Mouse (Mus musculus): Measurements from ENCODE around the gene Arid1b. TPM values are rescaled to one million over a fixed set of nuclear protein-coding genes. Genes with fewer than 3 reads are reported as not detected.
"Not testable (repeated sequence)": the region's sequence is repeated elsewhere in the genome, so short reads cannot be mapped to it uniquely, and the experiment has no call there.

Arid1b gene
- polyA plus RNA-seq, 1 experiment from 2014 or later, result 14.1 TPM

DNA sequence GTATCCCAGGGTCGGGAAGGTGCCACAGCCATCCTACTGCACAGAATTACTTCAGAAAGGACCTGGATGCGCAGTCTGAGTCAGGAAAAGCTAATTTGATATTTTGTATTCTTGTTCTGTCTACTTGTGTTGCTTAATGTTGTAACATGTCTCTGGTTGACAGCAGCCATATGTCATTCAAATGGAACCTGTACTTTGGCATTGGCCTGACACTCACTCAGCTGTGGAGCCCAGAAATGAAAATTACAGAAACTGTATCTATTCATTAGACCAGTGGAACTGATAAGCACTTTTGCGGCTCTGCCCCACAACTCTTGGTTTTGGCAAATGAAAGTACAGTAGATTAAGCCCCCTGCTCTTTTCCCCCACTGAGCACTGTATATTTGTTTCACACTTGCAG, 89.4 kb downstream of the Arid1b start:
- H3K36me3 ChIP-seq, result no peaks in the 10 kb centered on the region
- H3K9ac ChIP-seq, result no peak overlapping the region
- no peak overlapping the region for H3K4me2 ChIP-seq
- peak overlapping the region; percentile 78 for H3K27ac ChIP-seq (replicated peaks)
- ATAC-seq (ENCODE audit: low read depth), result no peak
- H3K9me3 ChIP-seq, result no peaks in the 10 kb centered on the region
- 80% methylated on average over 3 of the region's 3 CpGs for WGBS
- H3K27me3 ChIP-seq, result no peaks in the 10 kb centered on the region
- no peak overlapping the region for H3K4me3 ChIP-seq
- H3K4me1 ChIP-seq (replicated peaks), result peaks cover 83% of the 10 kb centered on the region

DNA sequence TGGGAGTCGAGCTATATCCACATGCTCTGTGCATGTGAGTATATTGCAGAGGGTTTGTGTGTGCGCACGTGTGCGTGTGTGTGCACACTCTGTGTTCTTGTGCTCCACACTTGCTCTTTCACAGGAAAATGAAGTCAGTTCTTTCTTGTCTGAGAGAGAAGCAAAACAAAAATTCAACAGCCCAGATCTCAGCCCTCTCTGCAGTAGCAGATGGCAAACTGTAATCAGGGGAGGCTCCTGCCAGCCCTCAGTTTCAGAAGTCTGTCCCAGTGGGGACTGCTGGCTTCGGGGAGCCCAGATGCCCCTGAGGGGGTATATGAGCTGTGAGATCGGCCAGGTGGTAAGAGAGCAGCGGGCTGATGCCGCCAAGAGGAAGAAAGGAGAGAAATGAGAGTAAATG, 90.0 kb downstream of the Arid1b start:
- H3K27me3 ChIP-seq, result no peaks in the 10 kb centered on the region
- no peaks in the 10 kb centered on the region for H3K36me3 ChIP-seq
- H3K27ac ChIP-seq (replicated peaks), result peak overlapping the region; percentile 78
- H3K4me3 ChIP-seq, result no peak overlapping the region
- ATAC-seq (ENCODE audit: low read depth), result no peak; the same call in 1 of the 2 replicates
- H3K4me1 ChIP-seq (replicated peaks), result peaks cover 80% of the 10 kb centered on the region
- no peak overlapping the region for H3K4me2 ChIP-seq
- WGBS, result 47% methylated on average over 8 of the region's 8 CpGs
- no peaks in the 10 kb centered on the region for H3K9me3 ChIP-seq
- H3K9ac ChIP-seq, result no peak overlapping the region

DNA sequence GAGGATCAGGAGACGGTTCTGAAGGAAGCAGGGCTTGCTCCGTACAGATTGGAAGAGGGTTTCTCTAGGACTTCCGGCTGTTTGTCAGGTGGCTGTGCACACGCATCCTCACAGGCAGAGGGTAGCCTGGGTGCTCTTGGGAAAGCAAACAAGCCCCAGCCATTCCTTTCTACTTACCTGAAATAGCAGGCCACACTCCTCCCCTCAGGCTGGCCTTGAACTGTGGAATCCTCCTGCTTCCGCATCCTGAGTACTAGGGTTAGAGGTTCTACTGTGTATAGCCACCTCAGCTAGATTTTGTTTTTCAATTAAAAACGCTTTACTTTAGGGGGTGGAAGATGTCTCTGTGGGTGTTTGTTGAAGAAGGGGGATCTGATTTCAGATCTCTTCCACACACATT, 90.9 kb downstream of the Arid1b start:
- Histone ChIP-seq H3K27me3 (no peaks in the 10 kb centered on the region), H3K9me3 (no peaks in the 10 kb centered on the region), H3K4me1 (replicated peaks) (peaks cover 80% of the 10 kb centered on the region), H3K4me3 (no peak overlapping the region), H3K4me2 (no peak overlapping the region), H3K36me3 (no peaks in the 10 kb centered on the region), H3K9ac (no peak overlapping the region), H3K27ac (replicated peaks) (0 out of 2 replicates have a peak overlapping the region, but pooled peaks have one; percentile 61)
- WGBS, result 70% methylated on average over 6 of the region's 6 CpGs
- no peak for ATAC-seq (ENCODE audit: low read depth)

DNA sequence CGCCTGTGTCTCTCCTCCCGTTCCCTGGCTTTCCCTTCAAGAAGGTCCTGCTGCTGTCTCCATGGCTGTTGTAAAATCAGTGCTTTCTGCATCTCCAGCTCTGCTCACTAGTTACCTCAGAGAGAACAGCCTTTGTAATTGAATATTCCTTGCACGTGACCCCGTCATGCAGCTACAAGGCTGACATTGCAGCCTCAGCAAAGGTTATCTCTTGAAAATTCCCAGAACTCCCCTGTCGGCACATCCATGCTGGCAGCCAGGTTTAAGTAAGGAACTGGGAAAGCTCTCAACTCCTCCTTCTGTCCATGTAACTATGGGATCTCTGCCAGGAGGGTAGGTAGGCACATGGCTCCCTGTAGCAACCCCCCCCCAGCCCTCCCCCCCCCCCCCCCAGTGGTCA, 91.8 kb downstream of the Arid1b start:
- peak overlapping the region; percentile 61 for H3K27ac ChIP-seq (replicated peaks)
- no peak overlapping the region for H3K4me3 ChIP-seq
- H3K9me3 ChIP-seq, result no peaks in the 10 kb centered on the region
- H3K4me1 ChIP-seq (replicated peaks), result peaks cover 71% of the 10 kb centered on the region
- H3K36me3 ChIP-seq, result no peaks in the 10 kb centered on the region
- ATAC-seq (ENCODE audit: low read depth), result peak; percentile 37; the same call in 1 of the 2 replicates
- no peaks in the 10 kb centered on the region for H3K27me3 ChIP-seq
- H3K9ac ChIP-seq, result peak overlapping the region; percentile 34; the same call in 1 of the 2 replicates
- 49% methylated on average over 5 of the region's 5 CpGs for WGBS
- H3K4me2 ChIP-seq, result no peak overlapping the region

DNA sequence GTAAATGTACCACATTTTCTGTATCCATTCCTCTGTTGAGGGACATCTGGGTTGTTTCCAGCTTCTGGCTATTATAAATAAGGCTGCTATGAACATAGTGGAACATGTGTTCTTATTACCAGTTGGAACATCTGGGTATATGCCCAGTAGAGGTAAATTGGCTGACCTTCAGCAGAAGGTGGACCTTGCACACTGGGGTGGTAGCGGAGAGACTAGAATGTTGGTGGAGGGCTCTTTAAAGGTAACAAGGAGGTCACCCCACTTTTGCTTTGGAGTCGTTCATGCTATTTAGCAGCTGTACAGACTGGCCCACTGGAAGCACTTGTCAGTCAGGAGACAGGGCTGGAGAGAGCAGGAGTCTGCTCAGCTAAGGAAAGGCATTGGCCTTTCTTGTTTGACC, 94.1 kb downstream of the Arid1b start:
- H3K36me3 ChIP-seq; H3K4me2 ChIP-seq; H3K27me3 ChIP-seq; H3K9me3 ChIP-seq; H3K27ac ChIP-seq (replicated peaks); H3K9ac ChIP-seq; ATAC-seq (ENCODE audit: low read depth); H3K4me3 ChIP-seq: not testable (repeated sequence)
- peaks cover 60% of the 10 kb centered on the region for H3K4me1 ChIP-seq (replicated peaks)
- WGBS, result 71% methylated on average over 2 of the region's 2 CpGs

DNA sequence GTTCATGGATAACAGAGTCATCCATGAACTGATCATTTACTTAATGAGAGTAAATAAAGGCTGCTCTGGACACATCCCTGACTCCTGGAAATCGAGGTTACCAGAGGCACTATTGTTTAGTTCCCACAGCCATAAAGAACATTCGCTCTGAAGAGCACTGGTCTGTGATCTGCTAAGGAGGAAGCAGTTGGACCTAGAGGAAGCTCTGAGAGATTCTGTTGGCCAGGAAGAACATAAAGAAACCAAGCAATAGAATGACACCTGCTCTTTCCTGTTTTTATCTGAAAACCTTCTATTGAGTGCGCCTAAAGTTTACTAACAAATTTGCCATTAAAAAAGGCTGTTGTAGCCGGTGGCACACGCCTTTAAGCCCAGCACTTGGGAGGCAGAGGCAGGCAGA, 94.7 kb downstream of the Arid1b start:
- Histone ChIP-seq H3K9ac (no peak overlapping the region), H3K9me3 (no peaks in the 10 kb centered on the region), H3K4me2 (no peak overlapping the region), H3K27ac (replicated peaks) (no peak overlapping the region), H3K36me3 (no peaks in the 10 kb centered on the region), H3K4me3 (no peak overlapping the region), H3K4me1 (replicated peaks) (peaks cover 54% of the 10 kb centered on the region), H3K27me3 (no peaks in the 10 kb centered on the region)
- ATAC-seq (ENCODE audit: low read depth), result no peak
- 62% methylated on average over 5 of the region's 5 CpGs for WGBS

DNA sequence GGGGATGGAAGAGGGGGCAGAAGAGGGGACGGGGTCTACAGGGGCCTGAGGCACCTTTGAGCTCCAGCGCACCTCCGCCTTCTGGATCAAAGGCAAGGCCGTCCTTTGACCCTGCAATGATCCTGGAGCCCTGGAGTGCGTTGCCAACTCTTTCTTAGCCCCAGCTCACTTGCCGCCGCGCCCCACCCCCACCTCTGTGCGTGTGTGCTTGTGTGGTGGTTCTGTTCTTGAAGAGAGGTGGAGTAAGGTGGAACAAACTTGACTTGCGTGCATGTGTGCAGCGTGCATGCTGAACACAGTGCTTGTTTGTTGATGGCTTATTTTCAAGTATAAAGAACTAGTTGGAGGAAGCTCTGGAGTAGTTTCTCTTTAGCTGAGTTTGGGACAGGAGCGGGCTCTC, 95.4 kb downstream of the Arid1b start:
- Histone ChIP-seq H3K4me2 (no peak overlapping the region), H3K4me1 (replicated peaks) (peaks cover 53% of the 10 kb centered on the region), H3K36me3 (no peaks in the 10 kb centered on the region), H3K27me3 (no peaks in the 10 kb centered on the region), H3K9me3 (no peaks in the 10 kb centered on the region), H3K9ac (no peak overlapping the region), H3K27ac (replicated peaks) (no peak overlapping the region), H3K4me3 (no peak overlapping the region)
- 10% methylated on average over 12 of the region's 12 CpGs for WGBS
- ATAC-seq (ENCODE audit: low read depth), result no peak

DNA sequence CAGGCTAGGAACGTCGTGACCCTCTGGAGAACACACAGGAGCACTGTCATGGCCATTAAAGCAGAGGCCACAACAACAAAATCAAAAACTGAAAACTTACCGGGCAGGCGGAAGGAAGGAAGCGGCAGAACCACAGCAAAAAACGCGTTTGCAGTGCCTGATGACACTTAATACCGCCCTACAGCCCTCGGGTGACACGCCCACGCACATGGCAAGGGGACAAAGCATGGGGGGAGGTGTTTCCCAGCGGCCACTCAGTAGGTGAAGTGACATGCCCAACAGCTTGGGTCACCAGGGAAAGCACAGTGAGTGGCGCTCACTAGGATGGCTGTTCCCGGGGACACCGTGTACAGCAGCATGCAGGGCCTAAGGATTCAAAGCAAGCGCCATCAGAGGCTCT, 97.4 kb downstream of the Arid1b start:
- Histone ChIP-seq H3K4me3 (no peak overlapping the region), H3K4me2 (no peak overlapping the region), H3K9ac (no peak overlapping the region), H3K4me1 (replicated peaks) (peaks cover 53% of the 10 kb centered on the region), H3K9me3 (no peaks in the 10 kb centered on the region), H3K27me3 (no peaks in the 10 kb centered on the region), H3K36me3 (no peaks in the 10 kb centered on the region), H3K27ac (replicated peaks) (no peak overlapping the region)
- WGBS, result 84% methylated on average over 16 of the region's 16 CpGs
- no peak for ATAC-seq (ENCODE audit: low read depth)

DNA sequence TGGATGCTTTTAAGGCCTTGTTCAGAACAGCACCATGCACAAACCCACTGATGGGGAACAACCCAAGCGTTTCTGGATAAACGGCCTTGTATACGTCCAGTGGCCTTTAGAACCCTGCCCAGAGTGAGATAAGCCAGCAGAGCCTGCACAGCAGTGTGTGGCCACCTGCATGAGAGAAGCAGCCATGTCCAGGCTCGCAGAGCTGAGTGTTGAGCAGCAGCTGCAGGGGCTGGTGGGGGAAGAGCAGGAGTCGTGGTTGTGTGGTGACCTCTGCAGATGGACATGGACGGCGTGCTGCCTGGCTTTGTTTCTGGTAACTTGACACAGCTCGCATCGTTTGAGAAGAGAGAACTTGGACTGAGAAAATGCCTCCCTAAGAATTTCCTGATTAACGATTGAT, 97.8 kb downstream of the Arid1b start:
- Histone ChIP-seq H3K4me2 (no peak overlapping the region), H3K4me1 (replicated peaks) (peaks cover 52% of the 10 kb centered on the region), H3K4me3 (no peak overlapping the region), H3K9ac (no peak overlapping the region), H3K9me3 (no peaks in the 10 kb centered on the region), H3K27me3 (no peaks in the 10 kb centered on the region), H3K36me3 (no peaks in the 10 kb centered on the region), H3K27ac (replicated peaks) (no peak overlapping the region)
- 71% methylated on average over 10 of the region's 10 CpGs for WGBS
- ATAC-seq (ENCODE audit: low read depth), result no peak

DNA sequence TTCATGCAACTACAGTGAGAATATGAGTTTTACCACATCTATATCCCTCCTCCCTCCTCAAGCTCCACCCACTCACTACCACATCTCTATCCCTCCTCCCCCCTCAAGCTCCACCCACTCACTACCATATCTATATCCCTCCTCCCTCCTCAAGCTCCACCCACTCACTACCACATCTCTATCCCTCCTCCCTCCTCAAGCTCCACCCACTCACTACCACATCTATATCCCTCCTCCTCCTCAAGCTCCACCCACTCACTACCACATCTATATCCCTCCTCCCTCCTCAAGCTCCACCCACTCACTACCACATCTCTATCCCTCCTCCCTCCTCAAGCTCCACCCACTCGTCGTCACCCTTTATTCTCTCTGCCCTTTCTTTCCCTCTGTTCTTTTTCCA, 99.2 kb downstream of the Arid1b start:
- not testable (repeated sequence) for H3K9ac ChIP-seq; ATAC-seq (ENCODE audit: low read depth); H3K4me3 ChIP-seq; H3K4me2 ChIP-seq; H3K27me3 ChIP-seq; H3K36me3 ChIP-seq; H3K27ac ChIP-seq (replicated peaks); H3K9me3 ChIP-seq
- WGBS, result 43% methylated on average over 2 of the region's 2 CpGs
- peaks cover 60% of the 10 kb centered on the region for H3K4me1 ChIP-seq (replicated peaks)

DNA sequence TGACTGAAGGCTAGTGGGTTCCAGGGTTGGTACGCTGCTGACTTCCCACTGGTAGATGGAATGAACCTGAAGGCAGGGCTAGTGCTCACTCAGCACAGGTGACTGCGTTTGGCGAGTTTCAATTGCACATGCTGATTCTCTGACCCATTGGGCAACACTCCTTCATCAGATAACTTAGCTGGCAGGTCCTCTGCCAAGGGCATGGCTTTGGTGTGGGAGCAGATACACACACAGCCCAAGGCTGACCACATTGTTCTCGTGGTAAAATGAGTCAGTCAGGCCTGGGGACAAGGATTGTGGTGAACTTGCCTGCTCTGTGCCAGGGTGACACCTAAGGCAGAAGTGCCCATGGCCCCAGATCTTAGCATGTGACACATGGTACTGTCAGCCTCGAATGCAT, 100.5 kb downstream of the Arid1b start:
- peaks cover 58% of the 10 kb centered on the region for H3K4me1 ChIP-seq (replicated peaks)
- H3K4me2 ChIP-seq, result no peak overlapping the region
- 0 out of 2 replicates have a peak overlapping the region, but pooled peaks have one; percentile 13 for H3K27ac ChIP-seq (replicated peaks)
- WGBS, result 90% methylated on average over 5 of the region's 5 CpGs
- H3K36me3 ChIP-seq, result peaks cover 2% of the 10 kb centered on the region; the same call in 1 of the 2 replicates
- ATAC-seq (ENCODE audit: low read depth), result no peak
- H3K9me3 ChIP-seq, result no peaks in the 10 kb centered on the region
- no peaks in the 10 kb centered on the region for H3K27me3 ChIP-seq
- no peak overlapping the region for H3K4me3 ChIP-seq
- no peak overlapping the region for H3K9ac ChIP-seq

DNA sequence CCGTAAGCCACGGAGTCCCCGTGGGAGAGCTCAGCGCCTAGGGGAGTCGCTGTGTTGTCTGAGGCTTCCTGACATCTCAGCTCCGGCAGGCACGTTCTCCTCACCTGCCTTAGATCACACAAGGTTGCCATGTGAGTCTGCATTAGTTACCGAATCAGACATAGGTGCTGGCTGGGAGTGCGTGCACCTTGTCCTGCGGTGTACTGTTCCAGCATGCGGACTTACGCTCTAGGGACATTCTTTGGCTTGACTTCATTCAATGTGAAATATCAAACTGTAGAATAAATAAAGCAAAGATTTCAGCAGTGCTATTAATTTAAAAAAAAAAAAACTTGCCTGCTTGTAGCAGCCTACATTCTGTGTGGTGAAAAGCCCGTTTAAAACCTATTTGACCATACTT, 101.6 kb downstream of the Arid1b start:
- Histone ChIP-seq H3K4me2 (no peak overlapping the region), H3K9ac (no peak overlapping the region), H3K27ac (replicated peaks) (0 out of 2 replicates have a peak overlapping the region, but pooled peaks have one; percentile 46), H3K27me3 (no peaks in the 10 kb centered on the region), H3K4me3 (no peak overlapping the region), H3K36me3 (peaks cover 2% of the 10 kb centered on the region; the same call in 1 of the 2 replicates), H3K9me3 (no peaks in the 10 kb centered on the region), H3K4me1 (replicated peaks) (peaks cover 57% of the 10 kb centered on the region)
- ATAC-seq (ENCODE audit: low read depth), result 0 out of 2 replicates have a peak, but pooled peaks have one; percentile 1
- 68% methylated on average over 13 of the region's 13 CpGs for WGBS

DNA sequence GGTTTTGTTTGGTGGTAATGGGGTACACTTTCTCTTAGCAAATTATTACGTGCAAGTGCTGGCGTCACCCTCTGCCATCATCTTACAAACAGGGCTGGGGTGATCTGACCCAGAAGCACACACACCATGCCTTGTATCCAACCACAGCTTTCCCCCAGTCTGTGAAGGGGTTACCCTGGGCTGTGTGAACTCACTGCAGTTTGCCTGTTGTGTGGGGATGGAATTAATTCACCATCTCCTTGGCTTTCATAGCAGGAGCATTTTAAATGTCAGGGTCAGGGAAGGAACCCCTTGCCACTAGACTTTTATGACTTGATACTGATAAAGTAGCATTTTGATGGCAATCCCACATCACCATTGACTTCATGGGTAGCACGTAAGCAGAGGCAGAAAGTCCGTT, 102.9 kb downstream of the Arid1b start:
- H3K4me1 ChIP-seq (replicated peaks), result peaks cover 63% of the 10 kb centered on the region
- H3K9me3 ChIP-seq, result no peaks in the 10 kb centered on the region
- no peak overlapping the region for H3K27ac ChIP-seq (replicated peaks)
- no peak overlapping the region for H3K4me2 ChIP-seq
- H3K36me3 ChIP-seq, result peaks cover 2% of the 10 kb centered on the region; the same call in 1 of the 2 replicates
- H3K27me3 ChIP-seq, result no peaks in the 10 kb centered on the region
- H3K4me3 ChIP-seq, result no peak overlapping the region
- ATAC-seq (ENCODE audit: low read depth), result no peak
- WGBS, result 90% methylated on average over 4 of the region's 4 CpGs
- no peak overlapping the region for H3K9ac ChIP-seq

Data from neural tube, embryonic 13.5 days (tissue).